Mouse (Mus musculus) urinary bladder, postnatal 14 days (tissue): ENCODE measurements at regions not wholly inside any gene's neighbourhood (a gene's known extent, or its start where the extent isn't known, plus 50 kb on each side); places are given as distances from the start of the nearest gene placed in this dataset.
A peak's percentile ranks its signal among the peaks of the same experiment; 100 is the strongest.

ENCODE experiments used
- DNase-seq: peaks from one replicate; pipeline ENCODE4 v3.0.0; 2021; ENCODE audit warnings: low spot score

DNA sequence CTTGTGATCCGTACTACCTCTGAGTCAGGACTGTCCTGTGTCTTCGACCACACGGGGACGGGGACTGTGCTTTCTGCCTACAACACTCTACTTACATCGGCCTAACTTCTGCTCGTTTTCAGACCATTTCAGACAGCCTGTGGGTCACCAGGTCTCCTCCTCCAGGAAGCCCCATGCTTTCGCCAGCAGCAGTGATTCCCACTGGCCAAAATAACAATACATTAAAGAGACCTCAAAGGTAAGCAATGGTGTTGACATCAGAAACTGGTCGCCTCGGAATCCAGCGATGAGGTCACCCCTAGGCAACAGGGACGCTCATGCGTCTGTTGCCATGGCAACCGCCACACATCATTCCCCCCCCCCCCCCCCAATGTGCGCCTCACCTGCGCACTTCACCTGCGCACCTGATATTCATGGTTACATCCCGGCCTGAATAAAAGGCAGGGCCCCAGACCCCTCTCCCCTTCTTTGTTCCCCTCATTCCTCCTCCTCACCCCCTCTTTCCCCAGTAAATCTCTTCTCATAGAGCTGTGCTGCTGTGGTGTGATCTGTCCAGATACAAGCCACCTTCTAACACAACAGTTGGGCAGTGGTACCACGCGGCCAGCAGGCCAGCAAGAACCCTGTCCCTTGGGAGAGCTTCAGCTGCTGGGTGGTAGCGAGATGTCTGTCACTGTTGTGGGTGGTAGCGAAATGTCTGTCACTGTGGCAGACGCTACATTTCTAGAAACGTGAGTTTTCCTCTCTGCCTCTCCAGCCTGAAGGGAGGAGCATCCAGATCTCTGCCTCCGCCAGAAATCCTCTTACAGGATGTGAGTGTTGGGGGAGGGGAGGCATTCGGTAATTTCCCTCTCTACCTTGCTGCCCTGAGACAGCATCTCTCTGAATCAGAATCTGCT, 145.0 kb downstream of the Setd4 start:
- DNase-seq, result no peak

DNA sequence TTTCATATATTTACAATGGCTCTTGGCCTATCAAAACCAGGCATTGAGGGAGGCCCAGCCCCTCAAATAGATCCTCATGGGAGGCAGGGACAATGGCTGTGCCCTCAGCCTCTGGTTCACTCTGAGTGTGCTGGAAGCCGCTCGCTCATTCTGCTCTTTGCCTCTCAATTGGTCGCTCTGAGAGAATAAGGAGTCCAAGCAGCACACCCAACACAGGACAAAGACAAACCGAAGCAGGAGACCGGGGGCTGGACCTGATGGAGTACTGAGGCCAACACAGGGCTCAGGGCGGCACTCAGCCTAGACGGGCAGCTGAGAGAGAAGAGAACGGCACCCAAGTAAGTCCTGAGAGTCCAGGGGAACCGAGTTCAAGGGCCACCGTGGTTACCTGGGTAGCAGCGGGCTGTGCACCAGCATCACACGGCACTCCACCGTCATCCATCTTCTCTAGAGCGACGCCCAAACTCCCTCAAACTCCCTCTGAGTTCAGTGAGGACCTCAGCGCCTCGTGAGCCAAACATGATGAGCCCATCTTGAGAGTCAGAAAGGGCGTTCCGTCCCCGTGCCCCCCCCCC, 145.8 kb downstream of the Setd4 start:
- no peak for DNase-seq

DNA sequence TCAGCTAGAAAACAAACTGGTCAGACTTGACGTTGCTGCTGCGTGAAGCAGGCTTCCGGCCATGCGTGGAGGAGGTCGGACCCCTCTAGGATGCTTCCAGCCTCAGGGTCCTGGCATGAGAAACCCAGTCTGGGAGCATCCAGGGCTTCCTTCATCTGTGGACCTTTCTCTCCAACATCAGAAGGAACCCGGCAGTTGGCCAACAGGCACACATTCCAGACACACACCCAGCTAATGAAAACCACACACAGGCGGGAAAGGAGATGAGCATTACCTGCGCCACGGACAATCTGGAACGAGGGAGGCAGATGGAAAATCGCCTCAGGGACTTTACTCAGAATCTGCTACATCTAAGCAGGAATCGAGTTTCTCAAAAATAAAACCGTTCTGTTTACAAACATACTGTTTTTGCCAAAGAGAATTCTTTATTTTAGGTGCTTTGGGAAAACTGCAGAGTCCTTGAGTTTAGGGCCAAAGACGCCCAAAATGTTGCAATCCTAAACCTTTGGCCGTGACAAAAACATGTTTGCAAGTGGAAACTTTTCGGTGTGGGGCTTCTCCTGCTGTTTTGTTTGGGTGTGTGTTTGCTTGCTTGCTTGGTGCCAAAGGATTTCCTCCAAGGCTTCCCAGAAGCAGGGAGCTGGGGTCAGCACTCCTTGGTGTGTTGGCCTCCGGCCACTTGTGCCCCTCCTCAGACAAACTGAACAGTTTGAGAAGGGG, 147.0 kb downstream of the Setd4 start:
- DNase-seq, result no peak

DNA sequence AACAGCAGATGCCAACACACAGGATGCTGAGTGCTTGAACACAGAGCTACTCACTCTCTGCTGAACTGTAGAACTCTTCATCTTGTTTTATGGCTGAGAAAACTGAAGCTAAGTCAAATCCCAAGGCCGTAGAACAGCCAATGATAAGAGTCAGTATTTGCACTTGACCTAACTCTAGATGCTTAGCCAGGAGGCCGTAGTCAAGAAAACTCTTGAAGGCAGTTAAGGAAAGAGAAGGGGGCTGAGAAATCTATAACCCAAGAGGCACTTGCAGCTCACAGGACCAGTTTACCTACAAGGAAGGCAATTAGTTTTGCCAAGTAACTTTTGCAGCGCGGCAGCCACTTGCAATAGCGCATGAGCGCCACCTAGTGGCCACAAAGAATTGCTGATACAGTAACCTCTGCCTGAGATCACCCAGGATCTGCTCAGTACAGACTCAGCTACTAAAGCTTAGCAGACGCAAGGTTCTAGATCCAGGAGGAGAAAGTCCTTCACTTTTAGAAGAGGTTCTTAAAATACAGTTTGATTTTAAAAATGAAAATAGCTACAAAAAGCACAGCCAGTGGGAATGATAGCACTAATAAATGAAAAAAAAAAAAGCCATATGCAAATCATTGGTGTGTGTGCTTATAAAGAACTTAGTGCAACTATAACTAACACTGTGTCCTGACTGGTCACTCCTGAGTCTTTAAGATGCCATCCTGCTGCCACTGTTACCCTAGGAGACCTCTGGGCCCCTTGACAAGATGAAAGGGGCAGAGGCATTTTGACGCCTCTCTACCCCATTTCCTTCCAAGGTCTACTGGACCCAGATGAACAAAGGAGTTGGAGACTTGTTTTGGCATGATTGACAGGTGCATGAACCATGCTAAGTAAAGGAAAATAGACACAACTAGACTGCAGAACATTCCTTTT, 149.5 kb downstream of the Setd4 start:
- peak; percentile 89 for DNase-seq

DNA sequence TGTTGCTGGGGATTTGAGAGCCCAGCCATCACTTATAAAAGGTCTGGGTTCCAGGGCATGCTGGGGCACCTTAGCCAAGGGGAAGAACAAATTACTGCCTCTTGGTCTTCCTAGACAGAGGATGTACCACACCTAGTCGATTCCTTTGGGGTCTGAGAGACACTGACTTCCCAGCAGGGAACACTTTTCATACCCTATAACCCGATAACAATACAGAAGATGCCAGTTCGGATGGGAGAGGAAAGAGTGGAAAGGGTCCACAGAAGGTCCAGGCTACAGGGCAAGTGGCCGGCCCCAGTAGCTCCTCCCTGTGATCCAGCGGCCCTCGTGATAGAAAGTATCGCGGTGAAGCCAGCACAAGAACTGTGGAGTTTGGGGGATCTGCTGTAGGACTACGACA, 150.8 kb downstream of the Setd4 start:
- DNase-seq, result no peak

DNA sequence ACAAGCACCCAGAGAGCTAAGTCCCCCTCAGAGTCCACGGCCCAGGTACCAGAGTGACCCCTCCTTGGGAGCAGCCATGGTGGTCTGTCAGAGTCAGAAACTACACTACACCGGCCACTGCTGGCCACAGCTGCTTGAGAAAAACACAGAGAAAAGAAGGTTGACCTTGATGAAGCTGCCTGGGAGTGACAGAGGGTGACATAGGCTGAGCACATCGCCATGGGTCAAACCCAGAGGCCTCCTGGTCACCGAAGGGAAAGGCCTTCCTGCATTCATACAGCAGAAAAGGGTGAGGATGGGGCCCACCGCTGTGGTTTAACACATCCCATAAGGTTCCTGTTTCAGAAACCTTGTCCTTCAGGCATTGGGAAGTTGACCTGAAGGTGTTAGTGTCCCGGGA, 153.0 kb downstream of the Setd4 start:
- no peak for DNase-seq

DNA sequence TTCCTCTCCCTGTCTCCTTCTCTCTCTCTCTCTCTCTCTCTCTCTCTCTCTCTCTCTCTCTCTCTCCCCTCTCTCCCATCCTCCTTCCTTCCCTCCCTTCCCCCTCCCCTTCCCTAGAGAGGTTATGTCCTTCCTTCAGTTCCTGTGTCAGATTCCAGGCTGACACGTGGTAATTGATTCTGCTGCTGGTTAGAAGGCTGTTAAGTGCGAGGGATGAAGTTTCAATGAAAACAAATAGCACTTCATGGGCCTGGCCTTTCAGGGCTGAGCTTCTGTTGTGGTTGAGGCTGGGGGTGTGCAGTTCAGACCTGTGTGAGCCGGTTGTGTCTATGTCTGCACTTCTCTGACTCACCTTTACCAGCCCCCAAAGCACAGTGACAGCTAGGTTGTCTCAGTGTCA, 153.9 kb downstream of the Setd4 start:
- no peak for DNase-seq

DNA sequence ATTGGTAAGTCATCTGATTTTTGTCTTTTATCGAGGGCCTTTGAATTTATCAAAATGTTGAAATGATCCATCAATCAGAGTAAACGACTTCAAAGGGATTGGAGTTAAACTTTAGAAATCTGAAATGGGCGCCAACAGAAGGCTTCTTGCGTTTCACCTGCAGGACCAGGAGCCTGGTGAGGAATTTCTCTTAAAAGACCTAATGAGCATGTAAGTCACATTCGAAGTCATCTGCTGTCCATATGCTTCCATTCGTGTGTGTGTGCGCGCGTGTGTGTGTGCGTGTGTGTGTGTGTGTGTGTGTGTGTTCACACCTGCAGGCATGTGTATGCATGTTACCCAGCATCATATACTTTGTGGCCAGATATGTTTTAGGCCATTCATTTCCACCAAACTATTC, 155.7 kb downstream of the Setd4 start:
- DNase-seq, result no peak

DNA sequence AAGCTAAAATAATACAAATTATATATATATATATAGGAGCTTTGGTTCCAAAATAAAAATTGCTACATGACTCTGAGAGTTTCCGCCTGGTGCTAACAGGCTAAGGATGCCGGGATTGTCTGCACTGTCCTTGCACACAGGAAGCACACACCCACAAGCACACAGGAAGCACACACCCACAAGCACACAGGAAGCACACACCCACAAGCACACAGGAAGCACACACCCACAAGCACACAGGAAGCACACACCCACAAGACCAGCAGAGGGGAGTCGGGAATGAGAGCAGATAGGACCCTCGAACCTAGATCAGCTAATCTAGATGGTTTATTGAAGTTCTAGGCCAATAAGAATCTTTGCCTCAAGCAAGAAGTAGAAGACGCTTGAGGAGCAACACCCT, 156.9 kb downstream of the Setd4 start:
- DNase-seq, result no peak

DNA sequence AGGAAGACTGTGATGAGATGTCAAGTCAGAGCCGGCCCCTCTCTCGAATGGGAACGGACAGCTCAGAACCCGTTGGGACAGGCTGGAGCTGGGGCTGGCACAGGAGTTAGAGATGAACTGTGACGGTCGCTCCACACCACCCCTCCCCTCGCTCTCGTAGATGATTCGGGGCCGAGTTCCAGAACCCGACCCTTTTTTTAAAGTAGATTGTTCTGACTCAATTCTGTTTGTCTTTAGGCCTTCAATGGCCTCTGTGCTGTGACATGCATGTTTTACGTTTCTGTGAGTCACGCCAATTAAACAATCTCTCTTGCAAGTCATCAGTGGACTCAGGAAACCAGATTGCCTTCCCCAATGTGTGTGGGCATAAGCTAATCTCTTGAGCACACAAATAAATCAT, 157.7 kb downstream of the Setd4 start:
- peak; percentile 66 for DNase-seq

DNA sequence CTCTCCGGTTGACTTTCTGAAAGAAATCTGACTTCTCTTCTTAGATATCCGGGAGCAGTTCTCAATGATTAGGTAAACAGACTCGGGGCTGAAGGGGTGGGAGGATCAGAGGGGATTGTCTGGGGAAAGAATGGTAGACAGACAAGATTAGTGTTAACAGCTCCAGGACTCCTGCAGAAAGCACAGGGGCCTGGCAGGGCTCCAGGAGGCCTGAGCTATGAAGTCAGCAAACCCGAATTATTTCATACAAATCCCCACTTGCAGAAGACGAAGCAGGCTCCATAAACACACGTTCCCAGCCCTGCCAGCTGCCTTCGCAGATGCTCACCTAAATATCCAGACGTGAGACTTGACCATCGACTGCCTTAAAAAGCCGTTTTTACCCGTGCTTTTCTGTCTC, 161.0 kb downstream of the Setd4 start:
- peak; percentile 20 for DNase-seq

DNA sequence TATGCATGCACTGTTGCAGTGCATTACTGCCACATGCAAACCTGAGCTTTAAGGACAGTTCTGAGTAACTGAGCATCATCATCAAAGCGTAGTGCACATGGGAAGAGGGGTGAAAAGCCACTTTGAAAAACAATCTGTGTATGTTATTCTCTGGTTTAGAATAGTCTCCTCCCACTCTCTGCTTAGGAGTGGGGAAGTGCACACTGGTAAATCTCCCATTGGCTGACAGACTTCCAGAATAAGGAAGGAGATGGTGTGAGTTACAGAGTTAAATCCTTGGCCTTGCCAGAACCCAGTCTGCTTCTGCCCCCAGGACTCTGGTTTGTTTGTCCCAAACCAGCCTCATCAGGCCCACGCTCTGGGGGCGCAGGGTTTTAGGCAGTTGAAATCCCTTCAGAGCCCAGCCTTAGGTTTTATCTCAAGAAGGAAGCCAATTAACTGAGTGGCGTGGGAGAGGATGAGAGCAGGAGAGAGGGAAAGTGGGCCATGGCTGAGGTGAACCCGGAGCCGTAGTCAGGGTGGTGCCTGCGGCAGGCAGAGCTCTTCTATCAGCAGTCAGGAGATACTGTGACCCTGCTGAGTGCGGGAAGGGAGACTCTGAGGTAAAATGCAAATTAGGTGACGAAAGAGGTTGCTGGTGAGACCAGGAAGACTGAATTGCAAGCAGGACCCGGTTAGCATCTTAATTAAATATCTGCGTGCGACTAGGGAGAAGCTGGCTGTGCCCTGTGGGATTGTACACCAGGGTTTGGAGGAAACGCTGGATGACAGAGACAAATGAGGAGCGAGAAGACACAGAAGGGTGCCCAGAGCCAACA, 166.0 kb downstream of the Setd4 start:
- no peak for DNase-seq

DNA sequence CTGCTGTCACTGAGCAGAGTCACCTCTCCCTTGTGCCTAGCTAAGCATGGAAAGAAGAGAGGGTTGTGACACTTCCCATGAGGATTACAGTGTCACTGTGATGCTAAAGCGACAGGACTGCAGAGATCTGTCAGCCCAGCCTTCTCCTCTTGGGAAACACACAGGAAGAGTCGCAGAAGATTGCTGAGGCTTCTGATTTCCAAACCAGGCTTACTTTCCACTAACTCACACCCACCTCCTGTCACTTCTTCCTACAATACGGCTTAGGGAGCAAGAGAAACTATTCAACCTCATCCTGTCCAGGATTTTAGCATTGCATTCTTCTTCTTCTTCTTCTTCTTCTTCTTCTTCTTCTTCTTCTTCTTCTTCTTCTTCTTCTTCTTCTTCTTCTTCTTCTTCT, 167.1 kb downstream of the Setd4 start:
- DNase-seq, result no peak

DNA sequence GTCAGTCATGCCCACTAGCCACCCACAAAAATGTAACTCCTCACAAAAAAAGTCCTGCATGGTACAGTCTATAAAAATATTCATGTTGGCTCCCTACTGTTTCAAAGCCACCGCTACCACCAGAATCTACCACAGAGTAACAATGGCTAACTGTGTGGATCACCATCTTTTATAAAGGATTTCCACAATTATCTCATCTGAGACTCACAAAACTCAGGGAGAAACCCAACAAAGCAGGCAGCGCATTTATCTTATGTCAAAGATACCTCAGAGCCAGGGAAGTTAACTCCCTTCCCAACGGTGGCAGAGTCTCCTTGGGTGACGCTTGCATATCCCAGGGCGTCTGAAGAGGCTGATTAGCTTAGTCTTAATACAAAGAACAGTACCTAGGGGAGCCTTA, 172.5 kb downstream of the Setd4 start:
- DNase-seq, result no peak

DNA sequence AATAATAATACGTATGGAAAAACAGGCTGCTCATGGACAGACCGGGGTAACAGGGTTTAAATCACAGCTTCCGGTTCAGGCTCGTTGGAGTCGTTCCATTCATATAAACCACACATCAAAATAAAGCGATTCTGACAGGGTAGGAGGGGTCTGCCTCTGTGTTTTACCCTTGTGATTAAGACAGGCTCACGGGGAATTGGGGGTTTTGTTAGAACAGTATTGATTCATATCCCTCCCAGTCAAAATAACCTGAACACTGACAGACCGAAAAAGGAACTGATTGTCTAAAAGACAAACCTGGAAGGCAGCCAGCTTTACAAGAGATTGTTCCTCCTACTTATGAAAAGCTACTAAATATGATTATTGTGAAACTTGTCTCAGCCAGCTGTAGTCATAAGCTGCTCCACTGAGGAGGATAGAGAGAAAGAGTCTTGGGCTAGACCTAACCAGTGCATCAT, 174.5 kb downstream of the Setd4 start:
- no peak for DNase-seq

DNA sequence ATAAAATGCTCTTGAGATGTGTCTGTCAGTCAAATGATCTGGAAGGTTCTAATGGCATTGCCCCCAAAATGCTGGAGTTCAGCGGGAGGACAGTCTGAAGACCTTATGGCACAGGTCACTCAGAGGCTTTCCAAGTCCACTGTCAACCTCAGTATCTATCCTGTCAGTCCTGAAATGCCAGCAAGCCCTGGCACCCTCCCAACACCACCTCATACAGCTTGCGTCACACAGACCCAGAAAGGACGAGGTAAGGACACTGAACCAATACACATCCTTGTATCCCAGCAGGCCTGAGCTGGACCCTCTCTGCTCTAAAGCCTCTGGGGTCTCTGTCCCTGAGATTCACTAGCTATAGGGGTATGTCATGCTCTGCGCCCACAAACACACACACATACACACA, 176.6 kb downstream of the Setd4 start:
- DNase-seq, result no peak

DNA sequence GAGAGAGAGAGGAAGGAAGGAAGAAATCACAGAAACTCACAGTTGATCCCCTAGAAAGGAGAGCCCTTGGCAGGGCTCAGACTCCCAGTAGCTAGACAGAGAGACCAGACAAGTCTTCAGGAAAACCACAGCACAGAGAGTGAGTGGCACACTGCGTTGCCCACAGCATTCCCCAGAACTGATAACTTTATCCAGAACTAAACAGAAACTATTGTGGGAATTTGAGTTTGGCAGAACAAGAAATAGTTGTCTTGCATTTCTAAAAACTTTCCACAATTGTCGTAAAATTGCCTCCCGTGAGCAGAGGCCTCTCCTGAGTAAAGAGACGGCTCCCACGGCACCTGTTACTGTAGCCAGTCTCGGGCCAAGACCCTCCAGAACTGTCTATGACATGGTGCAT, 178.1 kb downstream of the Setd4 start:
- DNase-seq, result no peak

DNA sequence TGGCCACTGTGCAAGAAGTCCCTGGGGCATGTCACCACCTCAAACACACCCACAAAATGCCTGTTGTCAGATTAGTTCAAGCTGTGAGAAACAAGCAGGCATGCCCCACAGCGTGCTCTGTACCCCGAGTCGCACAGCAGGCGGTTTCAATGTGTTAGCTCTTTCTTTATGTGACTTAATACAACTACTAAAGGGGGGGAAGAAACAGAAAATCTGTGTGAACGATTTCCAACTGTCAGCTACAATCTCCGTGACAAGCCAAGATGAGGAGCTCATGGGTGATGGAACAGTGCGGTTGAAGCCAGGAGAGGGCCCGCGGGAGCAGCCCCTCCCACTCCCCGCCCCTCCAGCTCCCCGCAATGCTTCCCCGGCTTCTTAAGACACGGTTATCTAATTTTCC, 180.7 kb downstream of the Setd4 start:
- no peak for DNase-seq

DNA sequence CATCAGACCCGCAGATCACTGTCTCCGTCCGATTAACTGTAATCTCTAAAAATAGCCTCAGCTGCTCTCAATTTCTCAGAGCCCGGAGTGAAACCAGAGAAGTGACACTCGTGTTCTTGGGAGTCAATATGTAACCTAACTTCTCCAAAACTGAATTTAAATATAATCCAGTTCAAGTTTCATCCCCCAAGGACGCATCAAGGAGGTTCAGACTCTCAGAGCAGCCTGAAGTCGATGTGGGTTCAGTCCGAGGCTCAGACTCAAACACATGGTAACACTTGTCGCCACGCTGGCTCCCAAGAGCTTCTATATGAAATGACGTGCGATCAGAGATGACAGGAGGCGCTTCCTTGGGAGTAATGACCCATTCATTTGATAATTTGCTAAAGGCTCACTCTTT, 181.6 kb downstream of the Setd4 start:
- DNase-seq, result no peak

DNA sequence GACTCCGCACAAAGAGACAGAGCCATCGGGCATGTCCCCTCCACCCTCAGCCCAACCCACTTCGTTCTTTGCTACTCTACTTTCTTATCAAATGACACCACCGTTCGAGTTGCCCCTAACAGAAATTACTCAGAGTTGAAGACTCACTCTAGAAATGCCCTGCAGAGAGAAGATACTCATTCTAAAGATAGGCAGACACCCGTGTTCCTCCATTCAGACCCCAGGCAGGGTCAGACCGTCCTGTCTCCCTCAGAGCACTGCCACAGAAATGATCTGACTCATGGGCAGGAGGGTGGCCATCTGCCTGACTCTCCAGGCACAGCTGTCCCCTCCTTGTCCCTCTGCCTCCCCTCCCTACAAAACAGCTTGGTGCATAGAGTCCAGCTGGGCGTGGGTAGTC, 185.6 kb downstream of the Setd4 start:
- no peak for DNase-seq

DNA sequence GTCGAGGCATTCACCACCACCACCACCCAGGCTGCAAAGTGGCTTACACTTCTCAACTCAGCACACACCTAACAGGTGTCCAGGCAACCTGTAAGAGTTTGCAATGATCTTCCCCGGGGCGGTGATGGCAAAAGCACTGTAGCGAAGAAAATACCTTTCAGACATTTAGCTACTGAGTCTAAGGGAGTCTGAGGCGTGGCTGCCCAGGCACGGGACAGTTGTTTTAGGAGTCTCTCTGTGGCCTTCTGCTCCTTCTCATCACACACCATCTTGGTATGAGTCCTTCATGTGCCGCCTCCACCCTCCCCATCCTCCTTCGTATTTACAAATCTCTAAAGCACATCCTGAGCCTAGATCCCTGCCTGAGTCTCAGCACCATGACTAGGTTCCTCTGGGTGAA, 186.0 kb downstream of the Setd4 start:
- DNase-seq, result no peak
